Mouse (Mus musculus) heart, embryonic 13.5 days (tissue): ENCODE measurements at regions not wholly inside any gene's neighbourhood (a gene's known extent, or its start where the extent isn't known, plus 50 kb on each side); places are given as distances from the start of the nearest gene placed in this dataset.
"Not testable (repeated sequence)": the region's sequence is repeated elsewhere in the genome, so short reads cannot be mapped to it uniquely, and the experiment has no call there.

Experiments
- ATAC-seq: fragments of 200-750 bp; cut with Nextera tagmentation; 2 replicates; pipeline ENCODE4 v1.8.0; 2017; ENCODE audit warnings: moderate TSS enrichment; ENCODE audit not compliant: insufficient number of reproducible peaks, low FRiP score, low TSS enrichment; ENCODE audit errors: extremely low read depth
- H3K27ac ChIP-seq: fragments of 300-500 bp; sonication (generic); replicated peaks from 2 replicates; pipeline ENCODE4 v1.5.1; 2015; ENCODE audit warnings: moderate library complexity, mild to moderate bottlenecking, inconsistent platforms
- H3K27me3 ChIP-seq: fragments of 300-500 bp; sonication (generic); replicated peaks from 2 replicates; pipeline ENCODE4 v1.6.1; 2015; ENCODE audit warnings: mild to moderate bottlenecking, inconsistent platforms
- H3K36me3 ChIP-seq: fragments of 300-500 bp; sonication (generic); 2 replicates; pipeline ENCODE4 v1.6.1; 2015; ENCODE audit warnings: mild to moderate bottlenecking, inconsistent platforms
- H3K4me1 ChIP-seq: fragments of 300-500 bp; sonication (generic); 2 replicates; pipeline ENCODE4 v1.6.1; 2015; ENCODE audit warnings: inconsistent platforms
- H3K4me2 ChIP-seq: fragments of 300-500 bp; sonication (generic); 2 replicates; pipeline ENCODE4 v1.6.1; 2015; ENCODE audit warnings: inconsistent platforms, mild to moderate bottlenecking, moderate library complexity
- H3K4me3 ChIP-seq: fragments of 300-500 bp; sonication (generic); 2 replicates; pipeline ENCODE4 v1.5.1; 2015; ENCODE audit warnings: moderate library complexity, mild to moderate bottlenecking, inconsistent platforms
- H3K9ac ChIP-seq: fragments of 300-500 bp; sonication (generic); 2 replicates; pipeline ENCODE4 v1.6.1; 2015; ENCODE audit warnings: inconsistent platforms, mild to moderate bottlenecking, moderate library complexity
- H3K9me3 ChIP-seq: fragments of 300-500 bp; sonication (generic); 2 replicates; pipeline ENCODE4 v1.6.1; 2016; ENCODE audit warnings: inconsistent platforms
- WGBS: fragments of 180-500 bp; shearing (Covaris S2); methylation state at CpG from one replicate; pipeline ENCODE4 v1.1.7; 2015; ENCODE audit warnings: mixed read lengths; 5-methylcytosine and 5-hydroxymethylcytosine counted together

DNA sequence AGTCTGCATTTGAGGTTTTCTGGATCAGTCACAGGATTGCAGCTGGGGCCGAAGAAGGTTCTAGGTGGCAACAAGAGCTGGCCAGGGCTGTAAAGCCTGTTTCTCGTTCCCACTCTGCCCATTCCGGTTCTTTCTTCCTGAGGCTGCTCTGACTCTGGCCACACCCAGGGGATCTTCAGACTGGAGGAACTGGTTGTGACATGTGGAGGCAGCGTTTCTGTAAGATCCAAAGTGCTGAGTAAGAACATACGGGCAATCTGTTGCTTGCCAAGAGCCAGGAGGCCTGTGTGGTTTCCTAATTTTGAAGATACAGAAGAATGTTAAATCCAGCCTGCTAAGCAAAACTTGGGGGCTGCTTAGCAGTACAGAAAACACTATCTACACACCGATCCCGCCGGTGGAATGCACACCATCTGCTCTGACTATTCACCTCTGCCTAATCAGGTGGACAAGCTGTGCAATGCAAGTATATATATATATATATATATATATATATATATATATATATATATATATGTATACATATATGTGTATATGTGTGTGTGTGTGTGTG is 99.3 kb upstream of the Bmp2k start:
- Histone ChIP-seq H3K36me3 (no peaks in the 10 kb centered on the region), H3K9me3 (no peaks in the 10 kb centered on the region)

DNA sequence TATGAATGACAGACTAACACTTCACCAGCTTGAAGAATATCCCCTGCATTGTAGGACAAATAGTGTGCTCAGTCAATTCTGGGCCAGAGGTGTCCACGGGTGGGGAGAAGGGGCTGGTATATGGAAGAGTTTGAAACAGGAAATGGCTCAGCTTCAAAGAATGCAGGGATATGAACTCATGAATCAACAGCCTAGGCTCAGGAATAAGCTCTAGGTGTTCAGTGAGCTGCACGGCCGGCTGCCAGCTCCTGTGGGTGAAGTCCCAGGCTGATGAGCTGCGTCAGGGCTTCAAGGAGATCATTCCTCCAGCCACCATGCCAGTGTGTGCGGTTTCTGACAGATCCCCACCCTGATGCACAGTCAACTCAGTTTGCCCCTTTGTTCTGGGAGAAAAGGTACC is 98.8 kb upstream of the Bmp2k start:
- no peak for ATAC-seq

More for the DNA sequence above, 99.3 kb upstream of the Bmp2k start:
- Histone ChIP-seq H3K4me1 (peaks cover 15% of the 10 kb centered on the region), H3K27me3 (no peaks in the 10 kb centered on the region), H3K4me3 (no peak overlapping the region), H3K9ac (no peak overlapping the region), H3K27ac (no peak overlapping the region), H3K4me2 (no peak overlapping the region)
- WGBS = 64% methylated on average over 8 of the region's 8 CpGs
- ATAC-seq = no peak

DNA sequence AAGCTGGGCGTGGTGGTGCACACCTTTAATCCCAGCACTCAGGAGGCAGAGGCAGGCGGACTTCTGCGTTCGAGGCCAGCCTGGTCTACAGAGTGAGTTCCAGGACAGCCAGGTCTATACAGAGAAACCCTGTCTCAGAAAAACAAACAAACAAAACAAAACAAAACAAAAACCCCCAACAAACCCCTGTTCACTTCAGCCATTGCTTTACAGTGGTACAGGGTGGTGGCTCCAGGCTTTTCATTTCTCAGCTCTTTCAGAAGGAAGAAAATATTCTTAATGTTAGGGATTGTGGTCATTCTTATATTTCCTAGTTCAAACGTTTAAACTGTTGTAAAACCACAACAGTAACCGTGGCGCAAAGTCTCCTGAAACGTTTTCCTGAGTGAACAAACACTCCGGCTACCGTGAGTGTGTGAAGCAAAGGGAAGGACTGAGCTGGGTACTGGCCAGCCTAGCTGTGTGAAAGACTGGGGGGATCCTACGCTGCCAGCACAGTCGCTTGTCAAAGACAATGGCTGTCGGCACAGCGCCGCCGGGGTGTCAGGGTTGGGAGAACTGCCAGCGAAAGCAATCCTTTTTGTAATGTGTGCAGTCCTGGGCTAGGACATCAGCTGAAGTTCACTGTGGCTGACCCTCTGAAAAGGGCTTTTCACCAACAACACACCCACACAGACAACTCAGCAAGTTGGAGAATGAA is 91.8 kb upstream of the Bmp2k start:
- ATAC-seq = no peak
- 0 out of 2 replicates have a peak overlapping the region, but pooled peaks have one; percentile 15 for H3K27ac ChIP-seq
- H3K4me1 ChIP-seq = peaks cover 25% of the 10 kb centered on the region
- H3K4me3 ChIP-seq = 0 out of 2 replicates have a peak overlapping the region, but pooled peaks have one; percentile 11
- H3K36me3 ChIP-seq = no peaks in the 10 kb centered on the region
- H3K9me3 ChIP-seq = no peaks in the 10 kb centered on the region
- H3K27me3 ChIP-seq = no peaks in the 10 kb centered on the region
- WGBS = 38% methylated on average over 17 of the region's 17 CpGs
- peak overlapping the region; percentile 58 for H3K9ac ChIP-seq
- H3K4me2 ChIP-seq = peak overlapping the region; percentile 47

More for the DNA sequence above, 98.8 kb upstream of the Bmp2k start:
- no peaks in the 10 kb centered on the region for H3K27me3 ChIP-seq
- H3K4me1 ChIP-seq = peaks cover 15% of the 10 kb centered on the region
- no peaks in the 10 kb centered on the region for H3K36me3 ChIP-seq
- H3K9me3 ChIP-seq = no peaks in the 10 kb centered on the region
- no peak overlapping the region for H3K4me3 ChIP-seq
- H3K4me2 ChIP-seq = no peak overlapping the region
- H3K9ac ChIP-seq = no peak overlapping the region
- WGBS = 68% methylated on average over 5 of the region's 5 CpGs
- no peak overlapping the region for H3K27ac ChIP-seq

DNA sequence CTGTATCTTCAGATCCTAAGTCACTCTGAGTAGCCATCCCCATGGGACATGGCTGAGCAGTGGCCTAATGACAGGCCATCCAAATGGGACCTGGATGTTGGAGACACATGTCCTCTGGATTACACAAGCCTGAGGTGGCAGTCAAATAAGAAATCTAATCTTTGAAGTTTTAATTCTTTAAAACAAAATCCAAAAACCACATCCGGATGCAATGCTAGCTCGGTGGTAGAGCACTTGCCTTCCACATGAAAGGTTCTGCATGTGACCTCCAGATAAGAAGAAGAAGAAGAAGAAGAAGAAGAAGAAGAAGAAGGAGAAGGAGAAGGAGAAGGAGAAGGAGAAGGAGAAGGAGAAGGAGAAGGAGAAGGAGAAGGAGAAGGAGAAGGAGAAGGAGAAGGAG is 89.1 kb upstream of the Bmp2k start:
- H3K4me3 ChIP-seq, H3K4me2 ChIP-seq, H3K27me3 ChIP-seq, H3K9ac ChIP-seq, ATAC-seq, H3K36me3 ChIP-seq, H3K27ac ChIP-seq, H3K9me3 ChIP-seq: not testable (repeated sequence)
- 85% methylated on average over 2 of the region's 2 CpGs for WGBS
- H3K4me1 ChIP-seq = peaks cover 40% of the 10 kb centered on the region

DNA sequence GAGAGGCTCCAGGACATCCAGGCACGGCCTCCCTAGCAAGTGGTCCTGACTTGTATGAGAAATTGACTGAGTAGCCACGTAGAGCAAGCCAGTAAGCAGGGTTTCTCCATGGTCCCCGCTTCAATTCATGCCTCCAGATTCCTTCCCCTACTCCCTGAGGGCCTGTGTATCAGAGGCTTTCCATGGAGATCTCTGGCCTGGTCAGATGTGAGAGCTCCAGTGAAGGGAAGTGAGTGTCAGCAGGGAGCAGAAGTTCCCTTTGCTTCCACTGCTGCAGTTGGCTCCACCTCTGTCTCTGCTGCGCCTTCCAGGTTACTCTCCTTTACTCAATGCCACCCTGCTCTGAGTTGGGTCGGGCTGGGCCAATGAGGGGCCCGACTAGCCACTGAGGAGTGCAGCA is 88.3 kb upstream of the Bmp2k start:
- ATAC-seq = no peak
- no peaks in the 10 kb centered on the region for H3K9me3 ChIP-seq
- H3K27ac ChIP-seq = no peak overlapping the region
- no peaks in the 10 kb centered on the region for H3K36me3 ChIP-seq
- 75% methylated on average over 6 of the region's 6 CpGs for WGBS
- no peak overlapping the region for H3K9ac ChIP-seq
- no peak overlapping the region for H3K4me2 ChIP-seq
- H3K27me3 ChIP-seq = no peaks in the 10 kb centered on the region
- peaks cover 45% of the 10 kb centered on the region for H3K4me1 ChIP-seq
- H3K4me3 ChIP-seq = no peak overlapping the region

DNA sequence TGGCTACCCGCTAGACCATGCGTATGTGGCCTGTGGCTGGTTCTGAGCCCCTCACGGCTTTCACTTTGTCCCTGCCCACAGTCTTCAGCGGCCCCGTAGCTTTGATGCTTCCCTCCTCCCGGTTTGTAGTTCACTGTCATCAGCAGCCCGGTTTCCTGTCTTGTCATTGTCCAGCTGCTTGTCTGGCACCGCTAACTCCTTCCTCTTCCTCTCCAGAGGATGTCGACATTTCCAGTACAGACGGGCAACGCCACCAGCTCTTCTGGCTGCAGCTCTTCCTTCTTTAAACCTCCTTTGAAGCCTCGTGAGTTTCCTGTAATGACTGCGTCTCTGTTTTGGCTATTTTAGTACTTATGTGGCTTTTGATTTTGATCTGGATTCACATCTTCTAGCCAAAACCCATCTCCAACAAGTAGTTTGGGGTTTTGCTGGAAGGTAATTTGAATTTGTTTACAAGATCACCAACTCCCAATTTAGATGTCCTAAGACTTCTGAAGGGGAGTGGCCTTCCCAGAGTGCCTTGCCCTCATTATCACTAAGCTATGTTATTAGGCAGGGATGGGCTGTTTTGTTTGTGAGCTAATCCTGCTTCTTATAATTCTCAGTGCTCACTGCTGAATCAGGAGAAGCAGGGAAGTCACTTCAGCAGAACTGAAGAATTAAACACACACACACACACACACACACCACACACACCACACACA is 85.8 kb upstream of the Bmp2k start:
- Histone ChIP-seq H3K9ac (no peak overlapping the region), H3K36me3 (no peaks in the 10 kb centered on the region), H3K4me2 (peak overlapping the region; percentile 53), H3K27me3 (no peaks in the 10 kb centered on the region), H3K27ac (peak overlapping the region; percentile 70), H3K4me3 (peak overlapping the region; percentile 26), H3K4me1 (peaks cover 34% of the 10 kb centered on the region), H3K9me3 (no peaks in the 10 kb centered on the region)
- 45% methylated on average over 13 of the region's 13 CpGs for WGBS
- peak; percentile 52; the same call in 1 of the 2 replicates for ATAC-seq

DNA sequence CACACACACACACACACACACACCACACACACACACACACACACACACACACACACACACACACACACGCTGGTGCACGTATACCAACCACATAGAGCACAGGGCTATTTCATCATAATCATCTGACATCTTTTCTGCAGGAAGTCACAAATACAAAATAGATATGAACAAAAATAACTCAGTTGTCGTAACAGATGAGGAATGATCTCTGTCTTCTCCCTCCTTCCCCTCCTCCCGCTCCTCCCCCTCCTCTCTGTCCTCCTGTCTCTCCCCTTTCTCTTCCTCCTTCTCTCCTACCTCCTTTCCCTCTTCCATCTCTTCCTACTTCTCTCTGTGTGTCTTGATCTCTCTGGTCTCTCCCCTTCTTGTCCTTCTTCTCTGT is 85.2 kb upstream of the Bmp2k start:
- H3K27me3 ChIP-seq = no peaks in the 10 kb centered on the region
- no peak overlapping the region; the same call in 1 of the 2 replicates for H3K4me2 ChIP-seq
- peaks cover 33% of the 10 kb centered on the region for H3K4me1 ChIP-seq
- no peaks in the 10 kb centered on the region for H3K36me3 ChIP-seq
- peak overlapping the region; percentile 70; the same call in 1 of the 2 replicates for H3K27ac ChIP-seq
- no peaks in the 10 kb centered on the region for H3K9me3 ChIP-seq
- ATAC-seq = no peak
- no peak overlapping the region for H3K4me3 ChIP-seq
- no peak overlapping the region for H3K9ac ChIP-seq
- WGBS = 54% methylated on average over 4 of the region's 4 CpGs

DNA sequence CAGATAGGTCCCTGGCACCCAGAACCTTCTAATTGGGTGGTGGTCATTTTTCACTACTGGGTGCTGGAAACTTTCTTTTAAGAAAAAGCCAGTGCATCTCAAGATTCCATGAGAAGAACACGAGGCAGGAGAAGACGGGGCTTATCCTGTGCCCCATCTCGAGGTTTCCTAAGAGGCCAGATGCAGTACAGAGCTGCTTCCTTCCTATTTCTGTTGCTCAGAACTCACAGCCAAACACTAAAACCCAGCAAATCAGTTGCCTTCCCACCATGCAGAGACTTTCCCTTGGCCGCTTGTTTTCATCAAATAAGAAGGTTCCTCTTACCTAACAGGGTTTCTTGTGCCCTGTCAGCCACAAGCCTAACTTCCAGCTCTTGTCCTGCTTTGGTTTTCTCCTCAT is 84.7 kb upstream of the Bmp2k start:
- no peak overlapping the region for H3K9ac ChIP-seq
- no peaks in the 10 kb centered on the region for H3K9me3 ChIP-seq
- H3K4me3 ChIP-seq = no peak overlapping the region
- no peaks in the 10 kb centered on the region for H3K36me3 ChIP-seq
- peaks cover 39% of the 10 kb centered on the region for H3K4me1 ChIP-seq
- peak overlapping the region; percentile 53 for H3K27ac ChIP-seq
- WGBS = 59% methylated on average over 4 of the region's 4 CpGs
- ATAC-seq = no peak
- H3K27me3 ChIP-seq = no peaks in the 10 kb centered on the region
- H3K4me2 ChIP-seq = no peak overlapping the region

DNA sequence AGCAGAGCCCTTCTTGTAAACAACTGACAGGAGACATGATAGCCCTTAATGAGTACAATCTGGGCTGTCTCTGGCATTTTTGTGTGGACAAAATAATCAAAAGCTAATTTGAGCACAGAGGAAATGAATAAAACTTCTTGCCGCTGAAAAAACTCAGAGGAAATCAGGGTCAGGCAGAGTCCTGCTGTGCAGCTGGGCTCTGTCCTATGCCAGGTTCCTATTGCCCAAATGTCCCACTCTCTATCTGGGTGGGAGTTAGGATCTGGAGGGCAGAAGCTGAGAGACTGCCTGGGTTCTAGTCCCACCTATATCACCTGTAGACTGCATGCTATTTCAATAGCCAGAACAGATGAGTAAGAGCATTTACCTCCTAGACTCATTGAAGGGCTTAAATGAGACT is 83.8 kb upstream of the Bmp2k start:
- Histone ChIP-seq H3K27ac (peak overlapping the region; percentile 53; the same call in 1 of the 2 replicates), H3K36me3 (no peaks in the 10 kb centered on the region), H3K4me3 (no peak overlapping the region), H3K9ac (no peak overlapping the region), H3K4me1 (peaks cover 46% of the 10 kb centered on the region), H3K4me2 (no peak overlapping the region), H3K27me3 (no peaks in the 10 kb centered on the region), H3K9me3 (no peaks in the 10 kb centered on the region)
- no peak for ATAC-seq
- WGBS = 41% methylated on average over 1 of the region's 1 CpGs

DNA sequence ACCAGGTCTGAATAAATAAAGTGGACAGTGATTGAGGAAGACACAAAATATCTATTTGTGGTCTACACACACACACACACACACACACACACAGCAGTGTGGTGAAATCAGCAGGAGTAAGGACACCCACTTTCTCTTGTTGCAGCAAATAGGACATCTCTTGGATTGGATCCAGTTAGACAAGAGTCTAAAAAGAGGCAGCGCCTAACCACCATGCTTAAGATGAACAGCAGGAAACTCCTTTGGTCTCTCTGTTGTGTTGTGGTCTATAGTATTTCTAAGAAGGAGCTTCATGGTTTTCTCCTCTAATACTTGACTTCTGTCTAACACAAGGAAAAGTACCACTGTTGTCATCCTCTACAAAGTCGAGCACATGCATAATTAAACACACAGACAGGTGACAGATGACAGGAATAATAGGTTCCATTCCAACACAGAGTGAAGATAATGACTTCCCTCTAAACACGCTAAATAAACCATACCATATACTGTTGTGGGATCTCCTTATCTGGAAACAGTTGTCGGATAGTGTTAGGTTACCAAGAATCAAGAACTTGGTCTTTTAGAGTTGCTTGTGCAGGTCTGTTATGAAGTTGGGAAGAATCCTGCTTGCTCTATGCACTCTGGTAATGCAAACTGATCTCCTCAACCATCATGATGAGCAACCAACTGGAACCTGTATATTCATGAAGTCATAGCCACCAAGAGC is 82.6 kb upstream of the Bmp2k start:
- no peak overlapping the region for H3K27ac ChIP-seq
- WGBS = 66% methylated on average over 4 of the region's 4 CpGs
- no peak for ATAC-seq
- H3K4me2 ChIP-seq = no peak overlapping the region
- H3K36me3 ChIP-seq = no peaks in the 10 kb centered on the region
- H3K27me3 ChIP-seq = no peaks in the 10 kb centered on the region
- H3K9me3 ChIP-seq = no peaks in the 10 kb centered on the region
- H3K9ac ChIP-seq = no peak overlapping the region
- peaks cover 57% of the 10 kb centered on the region for H3K4me1 ChIP-seq
- no peak overlapping the region for H3K4me3 ChIP-seq

DNA sequence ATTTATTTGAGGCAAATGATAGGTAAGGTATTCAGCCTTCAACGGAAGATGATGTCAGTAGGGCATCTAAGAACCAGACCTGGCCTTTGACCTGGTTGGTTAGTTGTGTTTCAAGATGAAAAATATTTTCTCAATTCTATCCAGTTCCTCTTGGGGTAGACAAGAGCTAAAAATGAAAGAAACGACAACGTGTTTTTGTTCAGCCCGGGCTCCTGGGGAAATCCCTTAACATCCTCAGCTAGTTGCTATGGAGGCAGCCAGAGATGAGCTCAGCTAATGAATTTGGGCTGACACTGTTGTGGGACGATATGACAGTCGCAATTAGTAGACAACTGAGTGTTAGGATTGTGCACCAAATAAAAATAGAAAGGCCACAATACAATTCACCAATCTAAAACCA is 80.6 kb upstream of the Bmp2k start:
- ATAC-seq = no peak
- WGBS = 78% methylated on average over 6 of the region's 6 CpGs
- peak overlapping the region; percentile 43 for H3K27ac ChIP-seq
- peaks cover 56% of the 10 kb centered on the region for H3K4me1 ChIP-seq
- no peak overlapping the region for H3K4me3 ChIP-seq
- no peak overlapping the region for H3K9ac ChIP-seq
- H3K4me2 ChIP-seq = no peak overlapping the region
- no peaks in the 10 kb centered on the region for H3K27me3 ChIP-seq
- no peaks in the 10 kb centered on the region for H3K36me3 ChIP-seq
- H3K9me3 ChIP-seq = no peaks in the 10 kb centered on the region
